Mouse (Mus musculus) gastrocnemius, adult 8-10 months (tissue): ENCODE measurements at regions not wholly inside any gene's neighbourhood (a gene's known extent, or its start where the extent isn't known, plus 50 kb on each side); places are given as distances from the start of the nearest gene placed in this dataset.
"Not testable (repeated sequence)": the region's sequence is repeated elsewhere in the genome, so short reads cannot be mapped to it uniquely, and the experiment has no call there.

ENCODE experiments used
- DNase-seq, 2 experiments: peaks; one replicate each; pipeline ENCODE4 v3.0.0; 2022; ENCODE audit warnings: low spot score in 2 of 2

DNA sequence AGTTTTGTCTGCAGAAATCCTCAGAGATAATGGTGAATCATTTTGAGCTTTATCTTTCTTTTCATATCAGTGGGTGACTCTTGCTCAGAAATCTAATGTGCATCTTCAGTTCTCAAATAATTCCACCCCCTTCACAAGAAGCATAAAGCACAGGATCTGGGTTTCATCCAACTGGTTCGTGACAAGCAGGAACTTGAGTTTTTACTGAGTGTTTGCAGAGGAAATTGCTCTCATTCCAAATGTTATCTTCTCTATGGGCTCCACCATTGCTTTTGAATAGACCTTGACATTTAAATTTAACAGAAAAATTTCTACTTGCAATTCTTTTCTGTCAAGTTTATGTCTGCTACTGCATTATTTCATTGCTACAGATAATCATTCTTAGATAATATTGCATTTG, 443.1 kb downstream of the Arl4a start:
- DNase-seq = no peak

DNA sequence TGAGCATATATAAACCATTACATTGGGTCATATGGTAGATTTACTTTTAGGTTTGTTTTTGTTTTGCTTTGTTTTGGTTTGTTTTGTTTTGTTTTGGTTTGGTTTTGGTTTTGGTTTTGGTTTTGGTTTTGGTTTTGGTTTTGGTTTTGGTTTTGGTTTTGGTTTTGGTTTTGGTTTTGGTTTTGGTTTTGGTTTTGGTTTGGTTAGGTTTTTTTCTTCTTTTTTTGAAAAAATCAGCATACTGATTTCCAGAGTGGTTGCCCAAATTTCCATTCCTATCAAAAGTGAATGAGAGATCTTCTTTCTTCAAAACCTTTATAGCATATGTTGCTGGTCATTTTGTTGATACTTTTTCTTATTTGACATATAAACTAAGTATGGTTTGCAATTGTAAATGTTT, 444.0 kb downstream of the Arl4a start:
- not testable (repeated sequence) for DNase-seq

DNA sequence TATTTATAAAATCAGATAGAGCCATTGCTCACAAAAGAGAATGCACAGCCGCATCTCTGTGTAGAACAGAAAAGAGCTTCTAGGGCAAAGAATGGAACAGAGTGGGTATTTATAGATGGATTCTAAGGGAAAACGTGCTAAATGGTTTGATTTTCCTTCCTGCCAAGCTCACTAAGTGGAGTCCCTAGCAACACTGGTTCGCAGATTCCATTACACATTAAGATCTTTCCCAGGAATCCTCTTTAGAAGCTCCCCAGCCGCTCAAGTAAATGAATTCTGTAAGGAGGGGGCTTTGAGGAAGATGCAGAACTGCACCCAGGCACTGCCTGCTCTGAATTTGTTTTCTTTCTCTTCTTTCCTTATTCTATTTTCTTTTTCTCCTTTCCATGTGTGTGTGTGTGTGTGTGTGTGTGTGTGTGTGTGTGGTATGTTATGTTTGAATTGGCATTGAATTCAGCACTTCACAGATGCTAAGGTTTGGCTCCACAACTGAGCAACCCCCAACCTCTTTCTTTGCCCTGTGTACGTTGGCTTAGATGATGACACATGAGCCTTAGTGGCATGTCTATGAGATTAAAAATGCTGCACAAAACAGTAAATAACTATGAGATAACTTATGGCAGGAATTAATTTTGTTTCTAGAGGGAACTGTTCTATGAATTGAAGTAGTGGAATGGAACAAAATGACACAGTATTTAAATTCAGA, 450.5 kb downstream of the Arl4a start:
- no peak for DNase-seq

DNA sequence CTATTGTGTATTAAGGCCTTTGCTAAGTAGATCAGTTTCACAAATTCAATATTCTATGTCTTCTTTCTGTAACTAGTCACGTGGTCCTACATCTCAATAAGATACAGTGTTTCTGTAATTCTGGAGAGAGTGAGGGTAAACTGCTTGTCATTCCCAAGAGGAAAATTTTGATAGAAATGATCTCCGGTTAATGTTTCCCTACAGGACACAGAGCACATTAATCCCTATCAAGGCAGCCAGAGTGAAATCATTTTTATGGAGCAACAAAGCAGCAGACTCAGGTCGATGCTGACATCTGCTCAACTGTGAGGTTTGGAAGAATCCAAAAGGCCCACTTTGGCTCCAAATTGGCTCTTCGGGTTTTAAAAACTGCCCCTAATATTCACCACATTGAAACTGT, 451.7 kb downstream of the Arl4a start:
- DNase-seq = no peak

DNA sequence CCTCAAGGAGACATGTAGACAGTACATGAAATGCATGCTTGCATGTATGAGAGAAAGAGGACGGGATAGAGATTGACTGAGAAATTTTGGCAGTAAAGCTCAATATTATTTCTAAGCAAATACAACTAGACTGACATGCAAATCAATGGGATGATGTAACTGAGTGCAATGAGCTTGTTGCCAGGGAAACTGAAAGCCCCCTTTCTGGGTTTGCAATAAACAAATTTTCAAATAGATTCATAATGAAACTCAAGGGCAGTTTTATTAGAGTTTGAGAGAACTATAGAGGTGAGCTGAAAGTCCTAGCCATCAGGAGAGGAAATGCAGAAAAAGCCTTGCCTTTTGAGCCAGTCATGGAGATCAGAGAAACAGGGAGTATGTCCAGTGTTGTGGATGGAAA, 460.2 kb downstream of the Arl4a start:
- DNase-seq = no peak

DNA sequence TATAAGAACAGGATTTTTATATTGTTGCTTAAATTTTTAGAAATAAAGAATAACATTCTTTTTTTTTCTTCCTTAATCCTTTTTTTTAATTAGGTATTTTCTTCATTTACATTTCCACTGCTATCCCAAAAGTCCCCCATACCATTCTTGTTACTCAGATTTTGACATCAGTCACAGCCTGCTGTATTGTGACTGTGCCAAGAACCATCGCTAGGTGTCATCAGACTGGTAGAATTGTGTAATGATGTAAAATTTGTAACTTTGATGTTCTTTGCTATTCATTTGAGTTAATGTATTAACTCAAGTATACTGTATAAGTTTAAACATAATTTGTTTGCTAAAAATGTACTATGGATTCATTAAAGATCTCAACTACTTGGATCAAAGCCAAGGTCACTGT, 465.0 kb downstream of the Arl4a start:
- no peak for DNase-seq

DNA sequence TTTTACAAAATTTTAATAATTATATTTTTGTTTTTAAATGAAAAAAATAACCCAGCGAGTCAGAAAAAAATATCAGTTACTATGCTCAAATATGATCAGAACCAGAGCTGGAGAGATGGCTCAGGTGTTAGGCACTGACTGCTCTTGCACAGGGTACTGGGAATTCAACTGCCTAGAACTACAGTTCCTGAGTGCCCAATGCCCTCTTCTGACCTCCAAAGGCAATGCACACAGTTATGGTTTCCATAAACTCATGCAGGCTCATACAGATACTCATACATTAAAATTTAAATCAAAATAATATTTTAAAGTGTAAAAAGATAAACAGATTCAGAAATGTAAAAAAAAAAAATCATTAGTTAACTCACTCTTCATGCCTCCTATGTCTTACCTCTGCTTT, 465.7 kb downstream of the Arl4a start:
- no peak for DNase-seq

DNA sequence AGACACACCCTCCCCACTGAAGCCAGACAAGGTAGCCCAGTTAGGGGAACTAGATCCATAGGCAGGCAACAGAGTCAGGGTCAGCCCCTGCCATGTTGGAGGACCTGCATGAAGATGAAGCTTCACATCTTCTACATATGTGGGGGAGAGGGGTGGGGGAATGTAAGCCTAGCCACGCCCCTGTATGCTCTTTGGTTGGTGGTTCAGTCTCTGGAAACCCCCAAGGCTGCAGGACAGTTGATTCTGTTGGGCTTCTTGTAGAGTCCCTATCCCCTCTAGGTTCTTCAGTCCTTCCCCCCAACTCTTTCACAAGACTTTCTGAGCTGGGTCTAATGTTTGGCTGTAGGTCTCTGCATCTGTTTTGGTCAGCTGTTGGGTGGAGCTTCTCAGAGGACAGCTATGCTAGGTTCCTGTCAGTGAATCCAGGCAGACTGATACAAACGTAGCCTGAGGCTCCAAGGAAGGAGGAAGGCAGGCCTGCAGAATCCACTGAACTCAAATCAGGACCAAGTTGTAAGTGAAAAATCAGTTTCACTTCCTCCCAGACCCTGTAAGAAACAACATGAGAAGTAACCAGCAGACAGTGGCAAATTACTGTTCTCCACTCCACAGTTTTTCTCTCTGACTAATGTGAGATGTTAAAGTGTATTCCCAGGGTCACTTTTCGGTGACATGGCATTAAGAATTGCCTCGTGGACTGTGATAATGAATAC, 476.9 kb downstream of the Arl4a start:
- DNase-seq = no peak

DNA sequence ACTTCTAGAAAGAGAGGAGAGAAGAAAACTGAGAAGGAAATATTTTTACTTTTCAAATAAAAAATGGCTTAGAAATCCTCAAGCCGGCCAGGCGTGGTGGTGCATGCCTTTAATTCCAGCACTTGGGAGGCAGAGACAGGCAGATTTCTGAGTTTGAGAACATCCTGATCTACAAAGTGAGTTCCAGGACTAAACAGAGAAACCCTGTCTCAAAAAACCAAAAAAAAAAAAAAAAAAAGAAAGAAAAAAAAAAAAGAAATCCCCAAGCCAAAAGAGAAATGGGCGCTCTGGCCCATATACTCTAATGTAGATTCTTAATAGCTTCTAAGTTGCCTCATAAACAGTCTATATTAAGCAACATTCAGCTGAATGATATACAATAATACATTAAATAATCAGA, 479.3 kb downstream of the Arl4a start:
- DNase-seq = no peak

DNA sequence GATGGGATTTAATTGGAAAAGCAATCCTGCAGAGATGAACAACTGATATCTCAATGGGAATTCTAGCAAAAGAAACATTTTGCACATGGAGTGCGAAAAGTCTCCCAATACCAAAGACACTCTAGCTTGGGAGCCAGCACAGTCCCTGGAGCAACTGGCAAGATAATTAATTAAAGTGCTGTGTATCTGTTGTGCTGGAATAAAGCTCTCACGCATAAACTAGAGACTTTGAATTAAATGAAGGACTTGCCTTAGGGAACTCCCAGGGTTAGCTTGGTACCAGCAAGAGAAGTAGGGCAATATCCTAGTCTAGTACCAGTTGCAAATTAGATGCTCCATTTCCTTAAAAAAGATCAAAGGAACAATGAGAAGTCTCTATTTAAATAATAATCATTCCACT, 501.5 kb downstream of the Arl4a start:
- no peak for DNase-seq

DNA sequence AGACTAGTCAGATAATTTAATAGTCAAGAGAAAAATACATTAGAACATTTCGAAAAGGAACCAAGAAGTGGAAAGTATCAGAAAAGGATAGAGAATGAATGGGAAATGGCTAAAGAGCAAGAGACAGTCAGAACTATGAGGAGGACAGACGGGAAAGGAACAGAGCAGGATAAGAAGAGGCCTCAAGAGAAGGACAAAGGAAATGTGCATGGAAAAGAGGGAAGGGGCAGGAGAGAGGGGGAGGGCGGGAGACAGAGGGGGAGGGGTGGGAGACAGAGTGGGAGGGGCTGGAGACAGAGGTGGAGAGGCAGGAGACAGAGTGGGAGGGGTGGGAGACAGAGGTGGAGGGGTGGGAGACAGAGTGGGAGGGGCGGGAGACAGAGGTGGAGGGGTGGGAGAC, 509.7 kb downstream of the Arl4a start:
- DNase-seq = no peak

DNA sequence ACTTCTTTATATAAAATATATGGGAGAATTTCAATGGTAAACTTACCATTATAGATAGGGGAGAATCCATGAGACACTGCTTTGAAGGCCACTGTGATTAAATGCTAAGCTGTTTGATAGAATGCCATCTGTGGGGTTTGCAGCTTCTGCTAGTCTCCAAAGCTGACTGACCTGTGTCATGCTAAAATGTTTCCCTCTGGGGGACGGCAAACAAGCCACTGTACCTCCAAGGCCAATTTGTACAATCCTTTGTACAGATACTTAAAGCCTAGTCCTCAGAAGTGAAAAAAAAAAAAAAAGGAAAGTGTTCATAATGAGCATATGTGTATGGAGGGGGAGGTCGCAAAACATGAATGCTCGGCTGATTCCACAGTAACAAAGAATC, 510.6 kb downstream of the Arl4a start:
- DNase-seq = no peak

DNA sequence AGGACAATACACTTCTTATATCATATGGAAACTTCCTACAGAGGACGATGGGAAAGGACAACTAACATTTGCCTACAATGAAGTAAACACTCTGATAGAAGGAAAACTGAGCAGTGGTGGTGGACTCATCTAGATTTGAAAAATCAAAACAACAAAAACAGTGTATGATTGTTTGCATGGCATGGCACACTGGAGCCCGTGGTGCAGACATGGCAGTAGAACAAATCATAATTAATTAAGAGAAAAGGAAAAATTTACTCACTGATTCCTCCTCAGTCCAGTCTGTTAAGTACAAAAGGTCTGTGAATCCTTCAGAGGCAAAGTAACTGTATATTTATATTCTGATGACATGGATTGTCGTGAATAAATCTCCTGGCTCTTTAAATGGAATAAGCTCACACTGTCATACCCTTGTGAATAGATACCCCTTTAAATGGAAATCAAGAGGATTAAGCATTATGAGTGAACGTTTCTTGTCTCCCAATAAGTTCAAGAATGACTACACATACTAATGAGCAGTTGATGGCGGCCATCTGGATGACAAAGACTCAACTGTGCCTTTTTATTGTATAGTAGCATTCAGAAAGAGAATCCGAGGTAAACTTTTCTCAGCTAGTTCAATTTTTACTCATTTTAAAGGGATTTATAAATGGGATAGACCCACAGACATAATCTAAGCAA, 511.1 kb downstream of the Arl4a start:
- no peak for DNase-seq

DNA sequence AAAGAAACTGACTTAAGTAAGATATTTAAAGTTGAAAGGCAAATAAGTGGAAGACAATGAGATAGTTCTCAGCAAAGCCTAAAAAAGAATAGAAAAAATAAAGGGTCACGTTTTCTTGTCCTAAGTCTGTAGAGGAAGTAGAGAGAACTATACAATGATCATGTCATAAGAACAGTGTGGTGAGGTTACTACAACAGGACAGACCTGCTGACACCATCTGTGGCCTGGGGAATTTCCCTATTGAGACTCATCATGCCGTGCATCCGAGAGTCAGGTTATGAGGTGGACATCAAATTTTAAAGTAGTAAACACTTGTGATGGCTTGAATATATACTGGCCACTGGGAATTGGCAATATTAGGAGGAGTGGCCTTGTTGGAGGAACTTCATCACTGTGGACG, 522.1 kb downstream of the Arl4a start:
- no peak for DNase-seq

DNA sequence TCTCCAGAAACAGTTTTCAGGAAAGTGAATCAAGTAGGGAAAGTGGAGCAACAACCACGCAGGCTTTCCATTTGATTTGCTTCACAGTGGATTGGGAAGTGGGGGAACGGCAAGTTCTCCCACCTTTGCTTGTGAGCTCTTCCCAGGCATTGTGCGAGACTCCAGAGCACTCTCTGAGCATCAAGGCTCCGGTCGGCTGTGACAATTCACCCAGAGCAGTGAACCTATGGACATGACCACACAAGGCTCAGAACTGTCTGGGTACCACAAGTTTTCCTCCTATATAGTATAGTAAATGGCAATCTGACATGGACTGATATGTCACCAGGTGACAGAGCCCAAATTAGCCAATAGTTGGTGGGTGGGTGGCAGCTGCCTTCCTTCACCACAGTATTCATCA, 527.0 kb downstream of the Arl4a start:
- DNase-seq = no peak

DNA sequence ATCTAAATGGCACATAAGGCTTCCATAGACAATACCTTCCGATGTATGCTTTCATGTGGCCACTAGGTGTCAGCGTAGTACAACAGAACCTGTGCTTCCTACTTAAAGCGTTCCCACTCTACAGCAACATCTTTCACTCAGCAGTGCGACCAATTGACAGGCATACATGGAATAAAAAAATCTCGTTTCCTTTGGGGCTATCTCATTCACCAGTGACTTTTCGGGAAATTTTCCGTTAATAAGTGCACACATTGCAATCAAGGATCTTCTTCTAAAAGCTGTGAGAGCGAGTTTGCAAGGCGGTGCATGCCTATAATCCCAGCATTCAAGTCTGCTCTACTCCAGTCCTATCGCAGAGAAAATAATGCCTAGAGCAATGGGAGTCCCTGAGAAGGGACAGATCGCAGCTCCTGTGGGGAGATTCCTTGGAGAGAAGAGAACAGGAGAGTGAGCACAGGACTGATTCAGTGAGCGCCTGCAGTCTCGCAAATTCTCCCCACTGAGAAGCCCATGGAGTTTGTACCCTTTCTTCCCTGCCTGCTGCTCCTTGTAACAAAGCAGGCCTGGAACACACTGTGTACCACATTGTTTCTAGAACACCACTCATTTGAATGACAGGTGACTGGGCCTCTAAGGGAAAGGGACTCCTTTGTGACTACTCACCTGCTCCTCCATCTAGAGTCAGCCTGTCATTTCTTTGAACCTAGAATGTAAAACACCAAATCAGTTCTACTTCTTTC, 527.6 kb downstream of the Arl4a start:
- DNase-seq = no peak

DNA sequence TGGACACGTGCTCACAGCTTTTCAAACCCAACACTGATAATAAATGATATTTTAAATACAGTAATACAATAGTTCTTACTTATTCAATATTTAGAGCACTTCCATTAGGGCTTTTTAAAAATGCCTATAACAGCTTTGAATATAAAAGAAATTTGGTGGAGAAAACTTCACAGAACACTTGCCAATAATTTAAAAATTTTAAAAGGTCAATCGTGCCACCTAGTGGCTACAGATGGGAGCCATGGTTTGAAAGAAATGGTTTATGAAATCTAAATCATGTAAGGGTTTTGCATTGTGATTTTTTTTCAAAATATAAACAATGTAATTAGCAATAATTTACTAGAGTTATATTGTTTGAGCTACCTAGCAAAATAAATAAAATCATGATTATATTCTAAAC, 541.6 kb downstream of the Arl4a start:
- DNase-seq = no peak

DNA sequence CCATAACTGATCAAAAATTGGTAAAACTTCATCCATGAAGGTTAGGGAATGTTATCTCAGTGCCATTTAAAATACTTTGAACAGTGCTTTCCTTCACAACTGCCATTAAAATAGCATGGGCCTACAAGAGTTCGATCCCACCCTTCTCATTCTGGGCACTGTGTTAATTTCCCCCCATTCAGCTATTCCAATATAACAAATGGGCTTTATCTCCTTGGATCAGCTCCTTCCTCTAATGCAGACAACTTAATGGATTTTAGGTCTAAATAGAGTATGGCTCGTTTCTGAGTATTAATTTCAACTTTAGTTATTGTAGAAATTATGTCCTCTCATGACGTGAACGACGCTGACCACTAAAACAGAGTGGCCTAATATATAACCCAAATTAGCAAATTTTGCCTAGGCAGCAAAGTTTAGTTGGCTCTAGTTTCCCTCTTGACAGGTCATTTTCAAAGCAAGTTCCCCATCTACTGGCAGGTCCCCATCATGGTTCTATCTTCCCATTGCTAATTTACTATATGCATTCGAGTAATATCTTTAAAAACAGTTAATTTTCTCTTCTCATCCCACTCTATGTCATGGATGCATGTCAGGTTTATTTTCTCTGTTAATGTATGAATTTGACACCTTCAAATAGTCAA, 544.1 kb downstream of the Arl4a start:
- no peak for DNase-seq

DNA sequence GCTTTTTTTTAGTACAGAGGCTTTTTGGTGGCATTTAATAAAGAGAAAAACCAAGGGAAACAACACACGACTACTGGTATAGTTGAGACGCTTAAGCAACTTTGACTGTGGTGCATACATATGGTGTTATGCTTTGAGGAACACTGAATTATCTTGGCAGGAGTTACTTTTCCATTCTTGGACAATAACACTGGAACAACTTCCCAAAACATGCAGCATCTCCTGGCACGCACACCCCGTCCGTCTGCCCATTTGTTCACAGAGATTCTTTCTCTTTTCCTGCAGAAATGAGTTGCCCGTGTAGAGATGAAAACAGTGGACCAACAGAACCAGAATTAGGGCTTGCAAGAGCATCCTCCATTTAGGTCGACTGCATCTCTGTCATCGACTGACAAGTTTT, 544.7 kb downstream of the Arl4a start:
- DNase-seq = no peak

DNA sequence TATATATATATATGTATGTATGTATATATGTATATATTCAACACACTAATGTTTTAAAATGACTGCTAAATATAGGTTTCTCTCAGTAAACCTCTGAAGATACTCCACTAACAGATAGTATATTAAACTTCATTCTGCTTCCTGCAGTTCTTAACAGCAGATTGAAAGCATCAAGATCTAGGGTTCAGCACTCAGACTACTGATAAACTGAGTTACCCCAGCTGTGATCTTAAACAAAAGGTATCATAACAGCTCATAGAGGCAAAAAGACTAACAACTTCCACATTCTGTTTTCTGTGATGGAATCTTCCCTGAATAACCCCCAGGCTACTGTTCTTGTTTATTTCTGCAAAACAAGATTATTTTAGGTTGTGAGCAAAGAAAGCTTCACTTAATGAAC, 564.8 kb downstream of the Arl4a start:
- DNase-seq = no peak
